Mouse (Mus musculus): ENCODE measurements at regions not wholly inside any gene's neighbourhood (a gene's known extent, or its start where the extent isn't known, plus 50 kb on each side); places are given as distances from the start of the nearest gene placed in this dataset.

GRCm38 (mm10) chr1:137452749-137453148, 492.5 kb upstream of the Nr5a2 start:
- DNase-seq (ENCODE audit: low read depth, low spot score) = no peak

- no peak for DNase-seq (ENCODE audit: low read depth, low spot score)
These were observed 486.2 kb upstream of the Nr5a2 start for GRCm38 (mm10) chr1:137446497-137446896.

- DNase-seq (ENCODE audit: low read depth, low spot score) = no peak
These were observed 467.9 kb upstream of the Nr5a2 start for GRCm38 (mm10) chr1:137428110-137428509.

- DNase-seq (ENCODE audit: low read depth, low spot score) = no peak
These were observed 458.1 kb upstream of the Nr5a2 start for GRCm38 (mm10) chr1:137418388-137418787.

- no peak for DNase-seq (ENCODE audit: low read depth, low spot score)
These were observed 436.5 kb upstream of the Nr5a2 start for GRCm38 (mm10) chr1:137396736-137397135.

- no peak for DNase-seq (ENCODE audit: low read depth, low spot score)
These were observed 427.3 kb upstream of the Nr5a2 start for GRCm38 (mm10) chr1:137387509-137387908.

GRCm38 (mm10) chr1:137378072-137378985, 418.1 kb upstream of the Nr5a2 start:
- DNase-seq (ENCODE audit: low read depth, low spot score) = no peak

GRCm38 (mm10) chr1:137376685-137377084, 416.4 kb upstream of the Nr5a2 start:
- DNase-seq (ENCODE audit: low read depth, low spot score) = no peak

- DNase-seq (ENCODE audit: low read depth, low spot score) = no peak
These were observed 414.4 kb upstream of the Nr5a2 start for GRCm38 (mm10) chr1:137374641-137375040.

- no peak for DNase-seq (ENCODE audit: low read depth, low spot score)
These were observed 413.5 kb upstream of the Nr5a2 start for GRCm38 (mm10) chr1:137373509-137374420.

- DNase-seq (ENCODE audit: low read depth, low spot score) = no peak
These were observed 412.0 kb upstream of the Nr5a2 start for GRCm38 (mm10) chr1:137372236-137372635.

GRCm38 (mm10) chr1:137364396-137364795, 404.1 kb upstream of the Nr5a2 start:
- DNase-seq (ENCODE audit: low read depth, low spot score) = no peak

- DNase-seq (ENCODE audit: low read depth, low spot score) = no peak
These were observed 403.7 kb upstream of the Nr5a2 start for GRCm38 (mm10) chr1:137363969-137364368.

- DNase-seq (ENCODE audit: low read depth, low spot score) = no peak
These were observed 403.3 kb upstream of the Nr5a2 start for GRCm38 (mm10) chr1:137363561-137363960.

GRCm38 (mm10) chr1:137360688-137361570, 400.7 kb upstream of the Nr5a2 start:
- no peak for DNase-seq (ENCODE audit: low read depth, low spot score)

- no peak for DNase-seq (ENCODE audit: low read depth, low spot score)
These were observed 395.8 kb upstream of the Nr5a2 start for GRCm38 (mm10) chr1:137355941-137356512.

- no peak for DNase-seq (ENCODE audit: low read depth, low spot score)
These were observed 392.3 kb upstream of the Nr5a2 start for GRCm38 (mm10) chr1:137352390-137353027.

GRCm38 (mm10) chr1:137334137-137334536, 373.9 kb upstream of the Nr5a2 start:
- no peak for DNase-seq (ENCODE audit: low read depth, low spot score)

- no peak for DNase-seq (ENCODE audit: low read depth, low spot score)
These were observed 372.0 kb upstream of the Nr5a2 start for GRCm38 (mm10) chr1:137332108-137332769.

GRCm38 (mm10) chr1:137331746-137332107, 371.5 kb upstream of the Nr5a2 start:
- DNase-seq (ENCODE audit: low read depth, low spot score) = no peak

Measured in 3T3-L1 (cell line).